Mouse (Mus musculus) right cerebral cortex, postnatal 25 days (tissue): ENCODE measurements at regions not wholly inside any gene's neighbourhood (a gene's known extent, or its start where the extent isn't known, plus 50 kb on each side); places are given as distances from the start of the nearest gene placed in this dataset.

Experiments used
- DNase-seq: peaks from one replicate; pipeline ENCODE4 v3.0.0; 2022

DNA sequence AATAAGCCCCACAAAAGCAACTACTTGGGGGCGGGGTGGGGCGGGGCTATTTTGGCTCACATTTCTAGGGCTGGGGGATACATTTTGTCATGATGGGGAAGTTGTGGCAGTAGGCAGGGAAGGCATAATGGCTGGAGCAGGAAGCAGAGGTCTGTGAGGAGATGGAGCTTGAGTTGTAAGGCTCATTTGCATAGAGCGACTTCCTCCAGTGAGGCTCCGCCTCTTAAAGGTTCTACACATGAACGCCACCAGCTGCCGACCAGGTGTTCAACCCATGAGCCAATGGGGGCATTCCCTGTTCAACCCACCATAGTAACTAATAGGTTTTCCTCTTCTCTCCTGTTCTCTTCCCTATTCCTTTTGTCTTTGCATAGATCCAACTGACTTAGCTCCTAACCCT, 302.1 kb upstream of the 4931429L15Rik start:
- no peak for DNase-seq

DNA sequence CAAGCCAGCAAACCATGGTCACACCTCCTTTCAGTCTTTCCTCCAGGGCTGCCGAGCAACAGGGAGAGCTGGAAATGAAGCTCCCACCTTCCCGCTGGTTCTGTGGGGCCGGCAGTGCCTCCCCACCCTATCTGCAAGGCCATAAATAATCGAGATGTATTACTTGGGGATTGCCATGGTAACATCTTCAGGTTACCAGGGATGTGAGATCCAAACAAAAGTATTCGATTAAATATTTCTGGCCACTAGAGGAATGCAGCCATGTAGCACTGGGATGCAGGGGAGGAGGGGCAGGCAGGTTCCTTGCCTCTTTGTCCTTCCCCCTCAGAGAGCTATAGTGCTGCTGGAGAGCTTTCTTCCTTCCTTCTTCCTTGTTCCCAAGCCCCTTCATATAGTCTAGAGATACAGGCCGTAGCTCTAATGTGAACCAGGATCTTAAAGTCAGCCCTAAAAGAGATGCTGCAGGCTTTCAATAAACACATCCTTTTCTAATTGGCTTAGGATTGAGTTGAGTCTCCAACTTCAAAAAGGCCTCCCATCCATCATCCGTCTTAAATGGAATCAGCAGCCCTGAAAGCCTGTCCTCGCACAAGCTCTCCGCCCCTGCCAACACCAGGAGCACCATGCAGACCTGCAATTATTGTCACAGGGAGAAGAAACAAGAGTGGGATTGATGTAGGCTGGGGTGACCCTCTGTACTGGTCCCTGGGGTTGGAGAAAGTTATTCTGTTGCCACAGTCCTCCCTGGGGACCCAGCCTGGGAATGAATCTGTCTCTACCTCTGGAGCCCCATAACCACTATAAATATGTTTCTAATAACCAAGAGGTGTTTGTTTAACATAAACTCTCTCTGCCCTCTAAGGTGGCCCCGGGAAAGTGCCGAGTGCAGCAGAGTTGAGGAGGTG, 290.6 kb upstream of the 4931429L15Rik start:
- no peak for DNase-seq

DNA sequence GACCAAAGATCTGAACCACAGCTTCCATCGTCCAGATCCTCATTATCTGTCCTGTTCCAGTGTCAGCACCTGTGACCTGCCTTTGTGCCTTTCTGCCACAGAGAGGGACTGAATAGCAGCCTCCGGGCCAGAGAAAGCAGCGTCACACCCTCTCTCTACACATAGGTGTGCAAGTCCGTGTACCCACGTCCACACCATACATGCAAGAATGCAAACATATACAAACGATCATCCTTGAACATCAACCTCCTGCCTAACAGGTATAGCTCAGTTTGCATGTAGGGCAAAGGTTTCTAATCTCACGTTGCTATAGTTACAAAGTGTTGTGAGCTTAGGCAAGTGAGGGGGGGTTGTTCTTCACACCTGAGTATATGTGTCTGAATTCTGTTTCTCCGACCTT, 288.9 kb upstream of the 4931429L15Rik start:
- DNase-seq = no peak

DNA sequence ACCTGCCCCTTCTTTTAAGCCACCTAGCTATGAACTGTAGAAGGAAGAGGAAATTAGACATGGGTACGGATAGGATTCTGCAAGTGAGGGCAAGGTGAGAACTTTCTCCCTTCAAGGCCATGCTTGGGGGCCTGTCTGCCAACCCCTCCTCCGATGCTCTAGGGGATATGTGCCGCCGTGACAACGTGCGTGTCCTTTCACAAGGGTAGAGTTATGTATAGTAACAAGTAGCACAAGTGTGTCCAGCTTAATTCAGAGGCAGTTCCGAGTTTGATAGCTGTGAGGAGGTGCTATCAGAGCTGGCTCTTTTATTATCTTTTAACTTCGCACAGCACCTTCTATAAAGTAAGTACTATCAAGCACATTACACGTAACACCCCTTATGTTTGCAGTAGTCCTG, 281.0 kb upstream of the 4931429L15Rik start:
- no peak for DNase-seq

DNA sequence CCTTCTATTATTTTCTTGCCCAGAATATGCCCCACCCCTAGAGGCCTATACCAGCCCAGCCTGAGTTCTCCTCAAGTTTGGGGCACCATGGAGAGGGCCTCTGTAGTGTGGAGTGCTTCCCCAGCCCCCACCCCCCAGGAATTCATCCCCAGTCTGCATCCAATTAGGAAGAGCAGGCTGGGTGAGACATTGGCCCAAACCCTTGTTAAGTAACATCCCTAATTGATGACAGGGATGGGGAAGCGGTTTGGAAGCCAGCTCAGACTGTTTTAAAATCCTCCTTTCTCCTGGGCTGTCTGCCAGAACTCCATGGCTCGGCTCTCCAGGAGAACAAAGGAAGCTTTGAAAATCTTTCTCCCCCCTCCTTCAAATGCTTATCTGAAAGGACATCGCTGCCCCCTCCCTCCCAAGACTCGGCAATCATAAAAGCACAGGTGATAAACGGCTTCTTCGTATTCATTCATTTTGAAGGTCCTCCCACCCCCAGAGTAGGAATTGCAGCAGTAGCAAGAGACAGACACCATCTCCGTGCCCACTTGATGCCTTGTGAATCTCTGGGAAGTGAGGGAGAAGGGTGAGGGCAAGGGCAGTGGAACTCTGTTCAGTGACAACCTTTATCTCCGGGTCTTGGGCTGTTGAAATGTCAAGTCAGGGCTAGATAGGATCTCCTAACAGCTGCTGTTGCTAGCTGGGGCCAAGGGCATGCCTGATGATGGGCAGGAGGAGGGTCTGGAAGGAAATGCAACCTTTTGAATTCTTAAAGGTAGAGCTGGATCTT, 280.3 kb upstream of the 4931429L15Rik start:
- peak; percentile 68 for DNase-seq

DNA sequence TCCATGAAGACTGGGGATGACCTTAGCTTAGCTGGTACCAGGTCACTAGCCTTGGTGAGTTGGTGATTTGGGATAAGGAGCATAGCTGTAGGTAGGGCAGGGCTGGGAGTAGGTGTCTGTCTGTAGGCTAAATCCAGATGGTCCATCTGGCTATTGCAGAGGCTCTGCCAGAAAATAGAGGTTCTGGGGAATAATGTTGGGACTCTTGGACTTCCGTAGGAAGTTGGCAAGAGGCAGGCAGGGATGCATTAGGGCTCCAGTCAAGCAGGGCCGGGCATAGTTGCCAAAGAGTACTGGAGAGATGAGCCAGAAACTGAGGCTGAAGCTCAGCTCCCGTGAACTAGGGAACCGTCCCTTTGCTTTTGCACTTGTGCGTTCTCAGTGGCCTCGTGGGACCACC, 278.7 kb upstream of the 4931429L15Rik start:
- no peak for DNase-seq

DNA sequence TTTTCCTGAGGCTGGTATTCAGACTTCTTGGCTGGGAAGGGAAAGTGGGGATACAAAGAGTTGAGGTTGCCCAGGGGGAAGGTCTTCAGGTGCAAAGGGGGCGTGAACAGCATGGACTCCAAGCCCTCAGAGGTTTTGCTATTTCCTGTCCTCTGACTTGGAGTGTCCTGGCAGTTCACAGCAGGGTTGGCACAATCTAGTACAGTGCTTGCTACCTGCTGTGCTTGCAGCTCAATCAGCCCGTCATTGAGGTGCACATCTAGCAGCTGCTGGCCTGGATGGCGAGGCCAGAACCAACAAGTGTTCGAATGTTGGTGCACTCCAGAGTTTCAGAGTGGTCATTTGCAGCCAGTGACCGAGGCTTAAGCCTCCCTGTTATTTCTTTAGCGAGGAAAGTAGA, 273.7 kb upstream of the 4931429L15Rik start:
- DNase-seq = no peak

DNA sequence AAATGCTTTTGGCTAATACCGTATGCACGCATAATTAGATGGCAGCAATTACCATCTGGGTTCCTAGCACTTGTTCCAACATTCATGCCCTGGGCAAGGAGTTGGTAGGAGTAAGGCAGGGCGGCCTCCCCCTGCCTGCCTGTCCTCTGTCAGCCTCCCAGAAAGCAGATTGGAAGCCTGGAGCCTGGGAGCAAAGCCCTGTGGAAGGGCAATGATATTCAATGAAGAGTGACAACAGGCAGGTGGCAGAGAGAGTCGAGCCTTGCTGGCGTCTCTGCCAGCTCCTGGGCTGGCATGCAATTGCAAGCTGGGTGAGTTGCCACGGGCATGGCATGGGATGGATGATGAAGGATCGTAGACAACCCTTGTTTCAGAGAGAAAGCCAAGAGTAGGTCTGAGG, 273.1 kb upstream of the 4931429L15Rik start:
- DNase-seq = no peak

DNA sequence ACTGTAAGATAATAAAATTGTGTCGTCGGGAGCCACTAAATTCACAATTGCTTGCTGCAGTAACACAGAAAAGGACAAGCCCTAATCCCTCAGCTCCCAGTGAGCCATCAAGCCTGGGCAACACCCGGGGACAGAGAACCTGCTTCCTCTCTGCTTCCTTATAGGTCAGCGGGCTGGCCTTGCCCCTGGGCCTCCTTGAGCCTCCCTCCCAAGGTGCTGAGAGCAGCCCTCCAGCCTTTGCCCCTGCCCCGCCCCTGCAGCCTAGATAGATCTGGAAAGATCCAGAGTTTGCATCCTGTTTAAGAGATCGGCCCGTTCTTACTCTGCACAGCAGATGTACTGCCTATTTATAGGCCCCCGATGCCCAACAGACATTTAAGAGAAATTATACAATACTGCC, 267.0 kb upstream of the 4931429L15Rik start:
- no peak for DNase-seq

DNA sequence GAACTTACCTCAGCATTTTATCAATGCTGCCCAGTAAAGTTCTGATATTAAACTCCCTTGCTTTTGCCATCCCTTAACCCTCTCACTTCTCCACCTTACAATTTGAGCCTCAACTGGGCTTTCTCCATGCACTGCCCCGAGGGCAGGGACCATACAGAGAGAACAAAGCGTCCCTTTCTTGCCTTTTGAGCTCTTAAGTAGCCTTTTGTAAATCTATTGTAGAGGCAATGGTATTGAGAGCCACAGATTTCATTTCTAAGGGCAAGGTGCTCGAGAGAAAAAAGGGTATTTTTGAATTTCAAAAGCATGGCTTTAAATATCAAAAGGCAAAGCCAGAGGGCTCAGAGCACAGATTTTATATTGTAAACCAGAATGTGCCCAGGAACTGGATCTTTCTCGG, 262.1 kb upstream of the 4931429L15Rik start:
- DNase-seq = no peak

DNA sequence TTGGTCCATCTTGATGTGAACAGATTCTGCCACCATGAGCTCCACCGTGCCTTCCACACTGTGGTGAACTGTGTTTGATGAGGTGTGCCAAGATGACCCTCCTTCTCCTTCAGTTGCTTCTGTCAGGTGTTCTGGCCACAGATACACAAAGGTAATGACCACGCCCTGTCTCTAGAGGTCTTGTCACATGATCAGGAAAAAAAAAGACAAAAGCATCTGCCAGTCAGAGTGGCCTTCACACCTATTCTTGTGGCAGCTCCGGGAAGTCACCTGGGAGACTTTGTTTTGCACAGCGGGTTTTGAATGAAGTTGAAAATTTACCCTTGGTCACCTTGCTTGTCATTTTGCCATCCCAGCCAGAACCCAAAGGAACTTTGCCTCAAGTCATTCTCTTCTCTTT, 242.5 kb upstream of the 4931429L15Rik start:
- no peak for DNase-seq

DNA sequence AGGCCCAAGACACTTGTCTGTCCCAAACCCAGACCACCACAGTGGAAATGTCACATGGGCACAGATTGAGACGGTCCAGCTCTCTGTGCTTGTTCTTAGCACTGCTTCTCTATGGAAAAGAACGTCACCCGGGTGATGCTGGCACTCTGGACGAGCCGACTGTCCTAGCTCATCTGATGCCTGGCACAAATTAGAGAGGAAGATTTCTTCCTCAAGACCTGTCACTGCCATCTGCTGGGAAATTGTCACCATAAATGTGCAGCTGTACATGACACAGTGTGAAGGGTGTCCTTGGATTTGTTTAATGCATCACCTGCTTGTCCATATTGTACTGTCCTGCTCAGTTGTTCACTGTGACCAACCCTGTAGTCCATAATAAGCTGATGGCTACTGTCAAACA, 238.7 kb upstream of the 4931429L15Rik start:
- DNase-seq = no peak

DNA sequence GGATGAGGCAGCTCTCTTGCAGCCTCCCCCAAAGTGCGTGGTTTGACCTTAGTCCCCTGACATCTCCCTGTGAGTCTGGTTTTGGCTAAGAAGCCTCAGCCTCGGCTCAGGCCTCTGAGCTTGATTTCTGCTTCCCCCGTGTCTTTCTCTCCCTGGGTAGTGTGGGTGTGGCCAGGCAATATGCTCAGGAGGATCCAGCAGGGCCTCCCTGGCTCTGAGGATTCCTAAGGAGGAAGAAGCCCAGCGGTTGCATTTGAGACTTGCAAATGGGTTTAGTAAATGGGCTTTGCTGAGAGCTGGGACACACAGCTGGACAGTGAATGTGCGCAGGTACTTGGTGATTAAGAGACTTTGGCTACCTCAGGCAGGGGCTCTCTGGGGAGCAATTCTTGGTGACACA, 238.0 kb upstream of the 4931429L15Rik start:
- DNase-seq = no peak

DNA sequence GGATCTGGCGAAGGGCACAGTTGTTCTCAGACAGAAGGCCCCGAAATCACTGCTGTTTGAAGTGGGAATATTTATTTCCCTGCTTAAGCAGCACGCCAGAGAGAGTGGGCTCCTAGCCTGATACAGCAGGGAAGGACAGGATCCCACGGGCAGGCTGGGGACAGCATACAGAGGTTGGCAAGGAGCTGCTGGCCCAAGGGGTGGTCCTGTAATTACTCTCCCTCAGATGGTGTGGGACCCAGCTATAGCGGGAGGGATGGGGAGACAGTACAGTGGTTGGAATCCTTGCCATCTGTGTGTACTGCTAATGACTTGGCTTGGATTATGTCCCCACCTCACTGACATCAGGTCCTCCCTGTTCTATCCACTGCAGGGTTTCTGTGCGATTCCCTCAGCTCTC, 235.4 kb upstream of the 4931429L15Rik start:
- no peak for DNase-seq

DNA sequence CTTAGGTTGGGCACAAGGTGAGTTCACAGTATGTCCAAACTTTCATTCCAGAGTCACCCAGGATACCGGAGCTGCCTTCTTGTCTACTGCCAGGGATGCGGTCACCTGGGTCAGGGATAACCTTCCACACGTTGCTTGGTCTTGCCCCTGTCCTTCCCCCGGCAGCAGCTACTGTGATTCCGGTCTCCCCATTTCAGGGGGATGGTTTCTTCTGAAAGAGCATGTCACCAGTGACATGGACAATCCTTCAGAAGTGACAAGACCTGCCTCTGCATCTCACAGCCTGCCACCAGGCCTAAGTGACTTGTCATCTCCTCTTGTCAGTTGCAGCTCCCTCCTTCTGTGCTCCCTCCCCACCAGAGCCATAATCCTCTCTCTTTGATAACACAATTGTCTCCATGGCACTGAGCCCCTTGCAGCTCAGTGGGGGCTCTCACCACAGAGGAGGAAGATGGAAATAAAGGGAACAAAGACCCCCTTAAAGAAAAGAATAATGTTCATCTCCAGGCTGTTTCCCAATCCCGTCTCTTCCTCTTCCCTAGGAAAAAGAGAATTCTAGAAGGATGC, 234.9 kb upstream of the 4931429L15Rik start:
- no peak for DNase-seq

DNA sequence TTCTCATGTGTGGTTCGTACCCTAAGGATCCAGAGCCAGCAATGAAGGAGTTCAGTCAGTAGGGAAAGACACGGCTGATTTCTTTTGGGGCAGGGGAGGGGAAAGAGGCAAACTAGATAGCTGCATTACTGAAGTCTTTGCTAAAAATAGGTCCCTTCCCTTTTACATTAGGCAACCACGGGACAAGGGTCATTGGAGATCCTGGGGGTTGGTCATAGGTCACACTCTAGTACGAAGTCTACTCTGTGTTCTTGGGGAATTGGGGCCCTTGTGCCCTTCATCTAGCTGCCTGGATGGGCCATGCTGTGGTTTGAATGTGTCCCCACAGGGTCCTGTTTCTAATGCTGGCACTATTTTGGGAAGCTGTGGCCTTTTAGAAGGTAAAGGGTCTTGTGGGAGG, 229.6 kb upstream of the 4931429L15Rik start:
- DNase-seq = no peak

DNA sequence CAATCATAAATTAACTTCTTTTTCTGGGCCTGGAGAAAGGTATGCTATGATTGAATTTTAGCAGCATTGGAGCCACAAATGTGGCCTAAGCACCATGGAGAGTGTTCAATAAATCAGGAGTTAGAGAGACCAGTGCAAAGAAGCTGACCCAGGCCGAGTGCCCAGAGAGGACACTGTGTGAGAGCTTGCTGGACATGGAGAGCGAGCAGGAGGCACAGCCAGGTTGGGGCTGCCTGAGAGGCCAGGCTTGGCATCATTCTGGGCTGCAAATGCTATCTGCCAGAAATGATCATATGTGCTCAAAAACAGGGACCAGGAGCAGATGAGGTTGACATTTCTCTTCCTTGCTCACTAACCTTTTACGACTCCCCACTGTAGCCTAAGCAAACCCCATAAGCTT, 224.5 kb upstream of the 4931429L15Rik start:
- no peak for DNase-seq

DNA sequence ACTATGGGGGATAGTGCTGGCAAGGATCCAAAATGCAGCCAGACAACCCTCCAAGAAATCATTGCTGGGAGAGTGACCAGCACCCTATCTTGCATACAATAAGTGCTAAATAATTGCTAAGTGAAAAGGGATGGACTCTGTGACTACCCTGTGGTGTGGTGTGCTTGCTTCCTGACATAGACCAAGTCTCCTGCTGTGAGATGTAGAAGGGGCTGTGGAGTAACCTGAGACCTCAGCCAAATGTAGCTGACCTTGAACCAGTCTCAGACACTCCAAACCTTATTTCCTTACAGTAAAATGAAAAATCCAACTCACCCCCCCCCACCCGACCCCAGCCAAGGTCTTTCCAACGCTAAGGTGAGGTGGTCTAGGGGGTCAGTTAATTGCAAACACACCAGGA, 221.2 kb upstream of the 4931429L15Rik start:
- DNase-seq = no peak

DNA sequence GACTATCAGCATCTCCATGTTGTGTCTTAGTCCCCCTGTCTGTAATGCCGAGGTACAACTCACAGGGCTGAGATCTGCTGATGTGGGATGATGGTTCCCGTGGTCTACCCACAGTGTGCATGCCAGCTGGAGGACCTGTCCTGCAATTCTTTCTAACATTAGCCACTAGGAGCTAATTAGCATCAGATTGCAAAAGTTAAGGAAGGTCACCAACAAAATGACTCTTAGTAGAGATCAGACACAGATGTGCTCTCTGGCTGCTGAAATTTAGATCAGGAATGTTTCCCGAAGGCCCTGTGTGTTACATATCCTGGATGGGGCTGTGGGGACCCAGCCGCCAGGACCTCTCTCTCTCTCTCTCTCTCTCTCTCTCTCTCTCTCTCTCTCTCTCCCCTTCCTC, 218.8 kb upstream of the 4931429L15Rik start:
- no peak for DNase-seq

DNA sequence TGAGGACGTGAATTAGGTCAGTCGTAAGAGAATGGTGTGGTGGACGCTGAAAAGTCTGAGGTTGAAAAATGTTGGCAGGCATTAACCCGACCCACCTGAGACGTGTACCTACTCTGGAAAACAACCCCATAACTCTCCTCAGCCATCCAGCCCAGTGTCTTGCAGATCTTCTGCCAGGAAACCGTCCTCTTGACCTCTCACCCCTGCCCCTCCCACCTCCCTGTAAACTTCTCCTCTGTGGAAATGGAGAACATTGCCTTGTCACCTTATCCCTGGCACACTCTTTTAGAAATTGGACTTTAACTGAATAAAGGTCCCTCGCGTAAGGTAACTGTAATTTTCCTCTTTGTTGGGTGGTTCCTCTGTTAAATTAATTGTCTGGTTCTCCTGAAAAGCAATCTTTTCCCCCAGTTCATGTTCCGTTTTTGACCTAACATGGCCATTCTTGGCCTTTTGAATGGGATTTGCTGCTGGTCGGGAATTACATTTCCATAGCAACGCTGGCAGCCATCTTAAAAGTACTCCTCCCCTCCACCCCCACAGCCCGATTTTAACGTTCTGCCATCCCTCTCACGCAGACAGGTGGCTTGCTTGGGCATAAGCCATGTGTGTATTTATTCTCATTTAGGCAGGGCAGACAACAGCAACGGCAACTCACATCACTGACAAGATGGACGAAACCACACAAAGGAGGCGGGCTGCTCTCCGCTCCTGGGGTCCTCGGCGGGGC, 196.8 kb upstream of the 4931429L15Rik start:
- no peak for DNase-seq

DNA sequence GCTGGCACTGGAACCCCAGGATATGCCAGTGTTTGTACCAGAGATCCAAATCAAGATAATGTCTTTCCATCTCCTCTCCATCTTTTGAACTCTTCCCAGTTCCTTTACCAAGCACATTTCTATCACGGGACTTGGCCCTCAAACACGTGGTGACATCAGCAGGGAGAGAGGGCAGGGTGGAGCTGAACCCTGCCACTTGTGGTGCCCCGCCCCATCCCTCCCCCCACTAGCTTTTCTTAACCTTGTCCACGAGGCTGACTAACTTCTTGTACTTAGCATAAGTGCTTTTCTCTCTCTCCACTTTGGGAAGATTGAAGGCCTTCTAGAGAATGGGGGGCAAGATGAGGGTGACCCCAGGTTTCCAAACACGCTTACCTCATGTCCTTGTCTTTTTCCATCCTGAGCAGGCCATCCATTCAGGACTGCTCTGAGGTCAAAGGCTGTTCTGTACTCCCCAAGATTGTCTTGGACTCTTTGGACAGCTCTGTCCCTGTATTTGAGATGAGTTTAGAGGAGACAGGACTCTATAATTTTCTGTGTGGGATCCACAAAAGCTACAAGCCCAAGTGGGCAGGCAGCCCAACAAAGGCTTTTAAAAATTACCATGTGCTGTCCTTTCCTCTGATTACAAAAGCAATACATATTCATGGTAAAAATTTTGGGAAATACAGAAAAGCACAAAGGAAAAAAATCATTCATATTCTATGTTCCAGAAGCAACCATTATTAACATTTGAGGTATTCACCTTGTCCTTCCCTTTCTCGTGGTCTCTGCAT, 192.7 kb upstream of the 4931429L15Rik start:
- no peak for DNase-seq

DNA sequence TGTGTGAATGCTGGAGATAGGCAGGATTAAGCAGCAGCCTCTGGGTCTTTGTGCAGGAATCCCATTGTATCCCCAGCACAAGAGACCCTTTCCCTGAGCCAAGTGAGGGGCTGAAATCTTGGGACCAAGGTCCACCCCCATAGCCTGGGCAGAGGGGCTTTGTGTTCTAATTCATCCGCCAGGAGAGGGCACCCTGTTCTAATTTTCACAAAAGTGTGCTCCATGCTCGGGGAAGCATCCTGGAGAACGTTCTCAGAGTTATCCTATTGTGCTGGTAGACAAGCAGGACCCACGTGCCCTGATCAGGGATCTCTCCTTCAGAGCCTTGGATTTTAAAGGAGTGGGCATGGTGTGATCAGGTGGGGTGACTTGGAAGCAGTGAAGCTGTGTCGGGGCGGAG, 191.5 kb upstream of the 4931429L15Rik start:
- no peak for DNase-seq
